Mouse (Mus musculus) CD4-positive, CD25-positive, alpha-beta regulatory T cell, adult 2 months (primary cell): ENCODE data around the gene Serping1.

Source experiments
- DNase-seq: peaks from one replicate; pipeline ENCODE4 v3.0.0-alpha.2; 2012; ENCODE audit warnings: low read depth, low spot score

Gene Serping1

GRCm38 (mm10) chr2:84783315-84783714 is 8.1 kb upstream of the Serping1 start:
- no peak for DNase-seq

- peak; percentile 74 for DNase-seq
Measured at GRCm38 (mm10) chr2:84779210-84779609, 4.0 kb upstream of the Serping1 start.

GRCm38 (mm10) chr2:84777706-84778105 is 2.5 kb upstream of the Serping1 start:
- no peak for DNase-seq

GRCm38 (mm10) chr2:84775665-84776064 is 421 bp upstream of the Serping1 start:
- no peak for DNase-seq

- DNase-seq: no peak
Measured at GRCm38 (mm10) chr2:84774751-84775150, 493 bp downstream of the Serping1 start.

- no peak for DNase-seq
Measured at GRCm38 (mm10) chr2:84773195-84773594, 2.0 kb downstream of the Serping1 start.

- no peak for DNase-seq
Measured at GRCm38 (mm10) chr2:84772454-84772853, 2.8 kb downstream of the Serping1 start.

GRCm38 (mm10) chr2:84770501-84770900 is 4.7 kb downstream of the Serping1 start:
- no peak for DNase-seq

GRCm38 (mm10) chr2:84762818-84763217 is 12.4 kb downstream of the Serping1 start:
- DNase-seq: no peak

GRCm38 (mm10) chr2:84762295-84762694 is 12.9 kb downstream of the Serping1 start:
- DNase-seq: no peak

- DNase-seq: no peak
Measured at GRCm38 (mm10) chr2:84761840-84762239, 13.4 kb downstream of the Serping1 start.

- DNase-seq: no peak
Measured at GRCm38 (mm10) chr2:84761309-84761708, 13.9 kb downstream of the Serping1 start.

- no peak for DNase-seq
Measured at GRCm38 (mm10) chr2:84760777-84761176, 14.5 kb downstream of the Serping1 start.

- DNase-seq: peak; percentile 54
Measured at GRCm38 (mm10) chr2:84758542-84759127, 16.6 kb downstream of the Serping1 start.

- no peak for DNase-seq
Measured at GRCm38 (mm10) chr2:84757026-84757682, 18.1 kb downstream of the Serping1 start.

GRCm38 (mm10) chr2:84756245-84756644 is 19.0 kb downstream of the Serping1 start:
- DNase-seq: no peak

GRCm38 (mm10) chr2:84750115-84750514 is 25.1 kb downstream of the Serping1 start:
- DNase-seq: no peak

GRCm38 (mm10) chr2:84744126-84744525 is 31.1 kb downstream of the Serping1 start:
- no peak for DNase-seq

GRCm38 (mm10) chr2:84743561-84743960 is 31.7 kb downstream of the Serping1 start, which contains the start of gene Gm19426:
Gm19426 (minus strand) TSS chr2:84743655.
- DNase-seq: peak; percentile 23

- no peak for DNase-seq
Measured at GRCm38 (mm10) chr2:84742451-84743283, 32.6 kb downstream of the Serping1 start.

- DNase-seq: no peak
Measured at GRCm38 (mm10) chr2:84741841-84742450, 33.3 kb downstream of the Serping1 start.
